Mouse (Mus musculus): ENCODE data around the gene Snai3.

The Snai3 gene

GRCm38 (mm10) chr8:122430058-122430636, 30.4 kb downstream of the Snai3 start:
- no peak for DNase-seq

- no peak for DNase-seq
These were observed 32.4 kb downstream of the Snai3 start for GRCm38 (mm10) chr8:122428163-122428562.

GRCm38 (mm10) chr8:122427607-122428006, 32.9 kb downstream of the Snai3 start:
- DNase-seq: no peak

- DNase-seq: no peak
These were observed 34.4 kb downstream of the Snai3 start for GRCm38 (mm10) chr8:122426145-122426544.

- DNase-seq: no peak
These were observed 36.9 kb downstream of the Snai3 start for GRCm38 (mm10) chr8:122423659-122424058.

- peak in 1 of 2 experiments; percentile 9 for DNase-seq
These were observed 37.3 kb downstream of the Snai3 start for GRCm38 (mm10) chr8:122423217-122423616.

GRCm38 (mm10) chr8:122421376-122422070, 39.0 kb downstream of the Snai3 start, which contains the start of gene Il17c:
Il17c (plus strand) TSS chr8:122422020.
- DNase-seq: no peak

- DNase-seq: no peak
These were observed 40.5 kb downstream of the Snai3 start for GRCm38 (mm10) chr8:122419881-122420555.

GRCm38 (mm10) chr8:122415554-122415953, 45.0 kb downstream of the Snai3 start:
- no peak for DNase-seq

GRCm38 (mm10) chr8:122414311-122414710, 46.2 kb downstream of the Snai3 start:
- DNase-seq: no peak

- no peak for DNase-seq
These were observed 52.9 kb downstream of the Snai3 start for GRCm38 (mm10) chr8:122407678-122408077.

GRCm38 (mm10) chr8:122405146-122405805, 55.3 kb downstream of the Snai3 start:
- no peak for DNase-seq
